Mouse (Mus musculus): ENCODE data around the gene Srgap2.
A peak's percentile ranks its signal among the peaks of the same experiment; 100 is the strongest.

The Srgap2 gene

GRCm38 (mm10) chr1:131400844-131401243 lies 126.3 kb downstream of the Srgap2 start:
- DNase-seq = no peak

- no peak for DNase-seq
Measured at GRCm38 (mm10) chr1:131398181-131398580, 129.0 kb downstream of the Srgap2 start.

- DNase-seq = no peak
Measured at GRCm38 (mm10) chr1:131384406-131384805, 142.7 kb downstream of the Srgap2 start.

GRCm38 (mm10) chr1:131382184-131382583 lies 145.0 kb downstream of the Srgap2 start:
- DNase-seq = no peak

GRCm38 (mm10) chr1:131380254-131380653 lies 146.9 kb downstream of the Srgap2 start:
- peak; percentile 16 for DNase-seq

- no peak for DNase-seq
Measured at GRCm38 (mm10) chr1:131378914-131379474, 148.2 kb downstream of the Srgap2 start.

GRCm38 (mm10) chr1:131378081-131378913 lies 148.9 kb downstream of the Srgap2 start:
- DNase-seq = peak; percentile 84

GRCm38 (mm10) chr1:131365832-131366231 lies 161.3 kb downstream of the Srgap2 start:
- DNase-seq = no peak

- DNase-seq = no peak
Measured at GRCm38 (mm10) chr1:131364432-131364831, 162.7 kb downstream of the Srgap2 start.

GRCm38 (mm10) chr1:131363887-131364286 lies 163.3 kb downstream of the Srgap2 start:
- no peak for DNase-seq

GRCm38 (mm10) chr1:131362089-131362488 lies 165.1 kb downstream of the Srgap2 start:
- peak; percentile 20 for DNase-seq

- DNase-seq = no peak
Measured at GRCm38 (mm10) chr1:131360800-131361199, 166.4 kb downstream of the Srgap2 start.

- DNase-seq = no peak
Measured at GRCm38 (mm10) chr1:131359609-131360008, 167.5 kb downstream of the Srgap2 start.

GRCm38 (mm10) chr1:131357213-131357612 lies 169.9 kb downstream of the Srgap2 start:
- DNase-seq = no peak

- peak; percentile 18 for DNase-seq
Measured at GRCm38 (mm10) chr1:131351436-131351835, 175.7 kb downstream of the Srgap2 start.

GRCm38 (mm10) chr1:131349993-131350510 lies 177.1 kb downstream of the Srgap2 start:
- DNase-seq = peak; percentile 15

GRCm38 (mm10) chr1:131347708-131348107 lies 179.4 kb downstream of the Srgap2 start:
- no peak for DNase-seq

- no peak for DNase-seq
Measured at GRCm38 (mm10) chr1:131346916-131347555, 180.1 kb downstream of the Srgap2 start.

GRCm38 (mm10) chr1:131345422-131346419 lies 181.4 kb downstream of the Srgap2 start:
- no peak for DNase-seq

- no peak for DNase-seq
Measured at GRCm38 (mm10) chr1:131344691-131345090, 182.5 kb downstream of the Srgap2 start.

- DNase-seq = no peak
Measured at GRCm38 (mm10) chr1:131336017-131336416, 191.1 kb downstream of the Srgap2 start.

GRCm38 (mm10) chr1:131335604-131336003 lies 191.5 kb downstream of the Srgap2 start:
- DNase-seq = no peak
